8 mouse cellular contexts compared by ENCODE assay signal in genomic region chr2:27475495-27476302, GRCm38 (mm10). TPM values are rescaled to one million over a fixed set of nuclear protein-coding genes. Genes with fewer than 3 reads are reported as not detected.
A peak's percentile ranks its signal among the peaks of the same experiment; 100 is the strongest.
DNase-seq lines count a peak whose midpoint lies in the region; ATAC-seq and TF ChIP-seq lines count a peak whose summit lies in the region.

No protein-coding gene starts in this region.

- peak overlapping the region; percentile 87 for H3K9ac ChIP-seq in embryonic facial prominence, embryonic 14.5 days (ENCODE audit: low read depth, low read length)
- H3K9ac ChIP-seq in limb, embryonic 14.5 days (ENCODE audit: low read depth, low read length, severe bottlenecking): peak overlapping the region; percentile 94
- H3K9ac ChIP-seq in midbrain, postnatal 0 days (replicated peaks; ENCODE audit: low read length, poor library complexity, severe bottlenecking): peak overlapping the region; percentile 91

- H3K4me2 ChIP-seq in embryonic facial prominence, embryonic 14.5 days (ENCODE audit: low read depth, low read length): peak overlapping the region; percentile 88
- H3K4me2 ChIP-seq in limb, embryonic 14.5 days (replicated peaks; ENCODE audit: low read depth, low read length, severe bottlenecking): peak overlapping the region; percentile 90
- peak overlapping the region; percentile 98 for H3K4me2 ChIP-seq in midbrain, postnatal 0 days (ENCODE audit: low read depth, low read length, poor library complexity, severe bottlenecking)

- H3K27ac ChIP-seq in embryonic facial prominence, embryonic 14.5 days (replicated peaks; ENCODE audit: low read depth, low read length): peak overlapping the region; percentile 95
- peak overlapping the region; percentile 94 for H3K27ac ChIP-seq in limb, embryonic 14.5 days (replicated peaks; ENCODE audit: low read depth, low read length)
- peak overlapping the region; percentile 94 for H3K27ac ChIP-seq in midbrain, postnatal 0 days (ENCODE audit: low read depth, low read length)

- H3K36me3 ChIP-seq in embryonic facial prominence, embryonic 14.5 days (ENCODE audit: control insufficient read depth, insufficient read depth, low read length): no peaks in the 10 kb centered on the region
- peaks cover 21% of the 10 kb centered on the region for H3K36me3 ChIP-seq in limb, embryonic 14.5 days (ENCODE audit: control insufficient read depth, insufficient read depth, low read length)
- H3K36me3 ChIP-seq in midbrain, postnatal 0 days (ENCODE audit: insufficient read depth, low read length): no peaks in the 10 kb centered on the region

- ATAC-seq in embryonic facial prominence, embryonic 14.5 days (ENCODE audit: low read depth): peak; percentile 99
- ATAC-seq in limb, embryonic 14.5 days (ENCODE audit: low FRiP score, low read depth): peak; percentile 97
- peak; percentile 98 for ATAC-seq in midbrain, postnatal 0 days (ENCODE audit: low FRiP score)

- 1% methylated on average over 54 of the region's 96 CpGs for WGBS in embryonic facial prominence, embryonic 14.5 days
- WGBS in limb, embryonic 14.5 days: under 1% methylated on average over 61 of the region's 96 CpGs
- WGBS in midbrain, postnatal 0 days: 2% methylated on average over 51 of the region's 96 CpGs

- TF ChIP-seq POLR2A in limb, embryonic 14.5 days (IDR thresholded peaks at IDR 0.05; ENCODE audit: borderline replicate concordance, extremely low read depth, insufficient read depth, insufficient read length): peak; percentile 93; the same call in 1 of the 2 replicates

- H3K9me3 ChIP-seq in embryonic facial prominence, embryonic 14.5 days (ENCODE audit: control insufficient read depth, low read length): no peaks in the 10 kb centered on the region
- H3K9me3 ChIP-seq in limb, embryonic 14.5 days (ENCODE audit: control insufficient read depth, low read length): no peaks in the 10 kb centered on the region
- H3K9me3 ChIP-seq in midbrain, postnatal 0 days (ENCODE audit: low read length): no peaks in the 10 kb centered on the region

- no peak for TF ChIP-seq CTCF in midbrain, postnatal 0 days (IDR thresholded peaks at IDR 0.05)

- peak overlapping the region; percentile 97 for H3K4me3 ChIP-seq in embryonic facial prominence, embryonic 14.5 days (ENCODE audit: low read depth, low read length)
- peak overlapping the region; percentile 95 for H3K4me3 ChIP-seq in limb, embryonic 14.5 days (replicated peaks; ENCODE audit: low read length)
- H3K4me3 ChIP-seq in midbrain, postnatal 0 days (ENCODE audit: low read depth, low read length): peak overlapping the region; percentile 96

- H3K27me3 ChIP-seq in embryonic facial prominence, embryonic 14.5 days (replicated peaks; ENCODE audit: control insufficient read depth, insufficient read depth, low read length): no peaks in the 10 kb centered on the region
- H3K27me3 ChIP-seq in limb, embryonic 14.5 days (ENCODE audit: control insufficient read depth, insufficient read depth, low read length): no peaks in the 10 kb centered on the region
- no peaks in the 10 kb centered on the region for H3K27me3 ChIP-seq in midbrain, postnatal 0 days (ENCODE audit: insufficient read depth, low read length)

- DNase-seq in 3T3-L1 (ENCODE audit: low read depth, low spot score): peak; percentile 81
- DNase-seq in adrenal gland, postnatal 4 days (ENCODE audit: low spot score in 2 of 2): peak; percentile 76 to 83
- DNase-seq in embryonic facial prominence, embryonic 14.5 days (ENCODE audit: low spot score): peak; percentile 98
- peak; percentile 84 for DNase-seq in heart, adult 8-10 months (ENCODE audit: low spot score)
- DNase-seq in kidney, adult 9 months: peak; percentile 94
- peak; percentile 95 for DNase-seq in limb, embryonic 14.5 days (ENCODE audit: low spot score)
- peak; percentile 97 for DNase-seq in midbrain, postnatal 0 days (ENCODE audit: low spot score)
- peak; percentile 74 to 86 for DNase-seq in spleen, postnatal 14 days (ENCODE audit: low spot score in 2 of 2)

- H3K4me1 ChIP-seq in embryonic facial prominence, embryonic 14.5 days (ENCODE audit: control insufficient read depth, insufficient read depth, low read length): peaks cover 23% of the 10 kb centered on the region
- peaks cover 24% of the 10 kb centered on the region for H3K4me1 ChIP-seq in limb, embryonic 14.5 days (ENCODE audit: control insufficient read depth, insufficient read depth, low read length)
- H3K4me1 ChIP-seq in midbrain, postnatal 0 days (ENCODE audit: insufficient read depth, low read length): peaks cover 19% of the 10 kb centered on the region

RNA-seq across cellular contexts. Expression of gene Brd3, which starts 31.8 kb away (rescaled TPM):
- 100 to 1,000 TPM; 133 to 136 TPM for total RNA-seq in adrenal gland, postnatal 4 days (2021)
- 131 and 137 TPM in 2 replicates for polyA plus RNA-seq in embryonic facial prominence, embryonic 14.5 days (2014; fragmentation: Nextera tagmentation; extraction: Ambion mirVana)
- total RNA-seq in heart, adult 8-10 months (2022): 10 to 100 TPM; 27.4 to 28.6 (median 28.3) TPM
- 75.5 and 78.1 TPM in 2 replicates for polyA plus RNA-seq in limb, embryonic 14.5 days (2012; rRNA removed)
- polyA plus RNA-seq in limb, embryonic 14.5 days (2014; fragmentation: Nextera tagmentation; extraction: Ambion mirVana): 155 and 177 TPM in 2 replicates
- total RNA-seq in midbrain, postnatal 0 days (2014; rRNA removed): 43.8 and 54.7 TPM in 2 replicates
- 124 TPM in 2 replicates for polyA plus RNA-seq in midbrain, postnatal 0 days (2015; fragmentation: Nextera tagmentation; extraction: Ambion mirVana)

RNA-seq across cellular contexts. Expression of gene Brd3os, which starts 33.6 kb away (rescaled TPM):
- total RNA-seq in adrenal gland, postnatal 4 days (2021): 1 to 10 TPM; 7.7 to 7.8 TPM
- 13.0 and 15.5 TPM in 2 replicates for polyA plus RNA-seq in embryonic facial prominence, embryonic 14.5 days (2014; fragmentation: Nextera tagmentation; extraction: Ambion mirVana)
- total RNA-seq in heart, adult 8-10 months (2022): 1 to 10 TPM; 1.2 to 2.0 (median 1.9) TPM
- 12.5 and 13.0 TPM in 2 replicates for polyA plus RNA-seq in limb, embryonic 14.5 days (2012; rRNA removed)
- 9.9 and 13.7 TPM in 2 replicates for polyA plus RNA-seq in limb, embryonic 14.5 days (2014; fragmentation: Nextera tagmentation; extraction: Ambion mirVana)
- total RNA-seq in midbrain, postnatal 0 days (2014; rRNA removed): 32.9 and 44.2 TPM in 2 replicates
- 42.5 and 47.4 TPM in 2 replicates for polyA plus RNA-seq in midbrain, postnatal 0 days (2015; fragmentation: Nextera tagmentation; extraction: Ambion mirVana)

RNA-seq across cellular contexts. Expression of gene Wdr5, which starts 39.3 kb away (rescaled TPM):
- 10 to 100 TPM; 46.1 to 50.4 TPM for total RNA-seq in adrenal gland, postnatal 4 days (2021)
- 50.1 and 54.1 TPM in 2 replicates for polyA plus RNA-seq in embryonic facial prominence, embryonic 14.5 days (2014; fragmentation: Nextera tagmentation; extraction: Ambion mirVana)
- 10 to 100 TPM; 22.0 to 25.5 (median 23.5) TPM for total RNA-seq in heart, adult 8-10 months (2022)
- polyA plus RNA-seq in limb, embryonic 14.5 days (2012; rRNA removed): 64.2 and 66.0 TPM in 2 replicates
- polyA plus RNA-seq in limb, embryonic 14.5 days (2014; fragmentation: Nextera tagmentation; extraction: Ambion mirVana): 51.6 and 56.9 TPM in 2 replicates
- 48.9 and 50.1 TPM in 2 replicates for total RNA-seq in midbrain, postnatal 0 days (2014; rRNA removed)
- 34.5 and 35.4 TPM in 2 replicates for polyA plus RNA-seq in midbrain, postnatal 0 days (2015; fragmentation: Nextera tagmentation; extraction: Ambion mirVana)

RNA-seq across cellular contexts. Expression of gene Vav2, which starts 48.9 kb away (rescaled TPM):
- 10 to 100 TPM; 30.9 to 34.5 TPM for total RNA-seq in adrenal gland, postnatal 4 days (2021)
- 5.7 and 7.1 TPM in 2 replicates for polyA plus RNA-seq in embryonic facial prominence, embryonic 14.5 days (2014; fragmentation: Nextera tagmentation; extraction: Ambion mirVana)
- total RNA-seq in heart, adult 8-10 months (2022): 10 to 100 TPM in 3 of 4 experiments, 1 to 10 TPM in 1; 8.2 to 13.1 (median 12.1) TPM
- 19.6 and 23.8 TPM in 2 replicates for polyA plus RNA-seq in limb, embryonic 14.5 days (2012; rRNA removed)
- 5.9 and 6.2 TPM in 2 replicates for polyA plus RNA-seq in limb, embryonic 14.5 days (2014; fragmentation: Nextera tagmentation; extraction: Ambion mirVana)
- 33.6 and 34.8 TPM in 2 replicates for total RNA-seq in midbrain, postnatal 0 days (2014; rRNA removed)
- 6.4 TPM in 2 replicates for polyA plus RNA-seq in midbrain, postnatal 0 days (2015; fragmentation: Nextera tagmentation; extraction: Ambion mirVana)

Comparison
In these comparisons a context has a peak if more than half of its experiments do, and no peak if none do; other contexts are left out.
1. Peak in every context shown above with its lines: DNase-seq, ATAC-seq, H3K4me3 ChIP-seq and H3K27ac ChIP-seq.